Comparison of ENCODE assay signal across 9 mouse cellular contexts in the genomic region with DNA sequence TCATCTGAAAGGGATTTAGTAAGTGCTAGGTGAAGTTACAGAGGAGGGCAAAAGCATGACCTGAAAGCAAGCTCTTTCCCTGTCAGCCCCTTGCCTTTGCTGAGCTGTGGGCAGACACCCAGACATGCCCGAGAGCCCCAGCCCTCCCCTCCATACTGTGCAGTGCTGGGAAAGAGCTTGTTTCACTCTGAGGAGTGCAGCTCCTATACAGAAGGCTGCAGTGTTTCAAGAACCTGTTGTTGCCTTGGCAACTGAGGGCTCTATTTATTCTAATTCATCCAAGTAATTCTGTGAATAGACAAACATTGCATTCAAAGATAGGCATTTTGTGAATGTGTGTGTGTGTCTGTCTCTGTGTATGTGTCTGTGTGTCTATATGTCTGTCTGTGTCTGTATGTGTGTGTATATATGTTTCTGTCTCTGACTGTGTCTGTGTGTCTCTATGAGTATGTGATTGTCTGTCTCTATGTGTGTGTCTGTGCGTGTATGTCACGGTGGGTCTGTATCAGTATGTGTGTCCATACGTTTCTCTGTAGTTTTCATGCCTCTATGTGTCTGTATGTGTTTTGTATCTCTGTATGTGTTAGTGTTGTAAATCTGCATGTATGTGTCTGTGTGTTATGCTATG. TPM values are rescaled to one million over a fixed set of nuclear protein-coding genes. Genes with fewer than 3 reads are reported as not detected.
DNase-seq lines count a peak whose midpoint lies in the region; ATAC-seq lines count a peak whose summit lies in the region.
"Had no signal": no experiment of that assay in that cellular context is flagged by ENCODE, and none has a peak within 500 bp of the region (broad histone marks: within the 10 kb centered on the region; RNA-seq: fewer than 3 reads in every experiment).

No protein-coding gene starts in this region.

- DNase-seq in cerebellum, adult 11-12 months: no peak
- DNase-seq in neural tube, embryonic 11.5 days (ENCODE audit: low spot score): peak; percentile 44
- no peak for DNase-seq in neural tube, embryonic 10.5 days (ENCODE audit: extremely low spot score, low spot score)
- no peak for DNase-seq in gastrocnemius, adult 18-20 months (ENCODE audit: low spot score)
- no peak for DNase-seq in urinary bladder, adult 18-20 months (ENCODE audit: low spot score in 2 of 2)
- DNase-seq: kidney, postnatal 4 days had no signal

- H3K4me3 ChIP-seq in neural tube, embryonic 11.5 days (ENCODE audit: low read depth, low read length): no peak overlapping the region
- no peak overlapping the region for H3K4me3 ChIP-seq in hindbrain, embryonic 13.5 days
- no peak overlapping the region for H3K4me3 ChIP-seq in neural tube, embryonic 13.5 days

- no peak overlapping the region for H3K4me2 ChIP-seq in neural tube, embryonic 11.5 days (ENCODE audit: low read depth)
- H3K4me2 ChIP-seq in hindbrain, embryonic 13.5 days: no peak overlapping the region
- no peak overlapping the region for H3K4me2 ChIP-seq in neural tube, embryonic 13.5 days

- ATAC-seq in cerebellum, adult (ENCODE audit: insufficient number of reproducible peaks, low FRiP score, low TSS enrichment): peak; percentile 56; the same call in 1 of the 2 replicates
- peak; percentile 94 for ATAC-seq in neural tube, embryonic 11.5 days (ENCODE audit: insufficient read depth, low FRiP score, low TSS enrichment)
- ATAC-seq in hindbrain, embryonic 13.5 days (ENCODE audit: low FRiP score): peak; percentile 97
- peak; percentile 98 for ATAC-seq in neural tube, embryonic 13.5 days (ENCODE audit: low read depth)

- no peak overlapping the region for H3K9ac ChIP-seq in neural tube, embryonic 11.5 days (ENCODE audit: low read length)
- H3K9ac ChIP-seq in hindbrain, embryonic 13.5 days: no peak overlapping the region
- H3K9ac ChIP-seq in neural tube, embryonic 13.5 days: no peak overlapping the region

- no peaks in the 10 kb centered on the region for H3K9me3 ChIP-seq in neural tube, embryonic 11.5 days (ENCODE audit: control insufficient read depth, low read length)
- H3K9me3 ChIP-seq in hindbrain, embryonic 13.5 days: no peaks in the 10 kb centered on the region
- H3K9me3 ChIP-seq in neural tube, embryonic 13.5 days: no peaks in the 10 kb centered on the region

- no peaks in the 10 kb centered on the region for H3K36me3 ChIP-seq in neural tube, embryonic 11.5 days (ENCODE audit: control insufficient read depth, insufficient read depth, low read length)
- H3K36me3 ChIP-seq in hindbrain, embryonic 13.5 days: no peaks in the 10 kb centered on the region
- no peaks in the 10 kb centered on the region for H3K36me3 ChIP-seq in neural tube, embryonic 13.5 days

- no peaks in the 10 kb centered on the region for H3K27me3 ChIP-seq in neural tube, embryonic 11.5 days (ENCODE audit: control insufficient read depth, insufficient read depth, low read length)
- no peaks in the 10 kb centered on the region for H3K27me3 ChIP-seq in hindbrain, embryonic 13.5 days
- no peaks in the 10 kb centered on the region for H3K27me3 ChIP-seq in neural tube, embryonic 13.5 days

- peaks cover 3% of the 10 kb centered on the region; the same call in 1 of the 2 replicates for H3K4me1 ChIP-seq in neural tube, embryonic 11.5 days (ENCODE audit: control insufficient read depth, insufficient read depth, low read length)
- peaks cover 10% of the 10 kb centered on the region for H3K4me1 ChIP-seq in hindbrain, embryonic 13.5 days (replicated peaks)
- peaks cover 9% of the 10 kb centered on the region for H3K4me1 ChIP-seq in neural tube, embryonic 13.5 days (replicated peaks)

- WGBS in neural tube, embryonic 11.5 days: 58% methylated on average over 4 of the region's 4 CpGs
- WGBS in hindbrain, embryonic 13.5 days: 29% methylated on average over 4 of the region's 4 CpGs
- WGBS in neural tube, embryonic 13.5 days: 30% methylated on average over 4 of the region's 4 CpGs

- H3K27ac ChIP-seq in neural tube, embryonic 11.5 days (ENCODE audit: low read depth, low read length): 0 out of 2 replicates have a peak overlapping the region, but pooled peaks have one; percentile 14
- H3K27ac ChIP-seq in hindbrain, embryonic 13.5 days: peak overlapping the region; percentile 8; the same call in 1 of the 2 replicates
- peak overlapping the region; percentile 62; the same call in 1 of the 2 replicates for H3K27ac ChIP-seq in neural tube, embryonic 13.5 days (replicated peaks)

RNA-seq across cellular contexts. Expression of a gene that starts 45.4 kb away (rescaled TPM):
- polyA plus RNA-seq in neural tube, embryonic 11.5 days (2014; fragmentation: Nextera tagmentation; extraction: Ambion mirVana): 51.1 and 54.5 TPM in 2 replicates
- polyA plus RNA-seq in hindbrain, embryonic 13.5 days (2015; fragmentation: Nextera tagmentation; extraction: Ambion mirVana): 37.2 and 44.5 TPM in 2 replicates
- 40.0 and 41.6 TPM in 2 replicates for polyA plus RNA-seq in neural tube, embryonic 13.5 days (2015; fragmentation: Nextera tagmentation; extraction: Ambion mirVana)
- 10 to 100 TPM in 1 of 2 experiments, 1 to 10 TPM in 1; 9.6 to 11.0 TPM for total RNA-seq in gastrocnemius, adult 18-20 months (2021)

Comparison
In these comparisons a context has a peak if more than half of its experiments do, and no peak if none do; other contexts are left out.
1. H3K27ac ChIP-seq: peak in every context shown above with its lines; median percentile 62 in neural tube, embryonic 13.5 days; 14 in neural tube, embryonic 11.5 days; 8 in hindbrain, embryonic 13.5 days.